Mouse (Mus musculus): ENCODE data around the gene 9030025P20Rik. TPM values are rescaled to one million over a fixed set of nuclear protein-coding genes. Genes with fewer than 3 reads are reported as not detected.
"Not testable (repeated sequence)": the region's sequence is repeated elsewhere in the genome, so short reads cannot be mapped to it uniquely, and the experiment has no call there.

Gene 9030025P20Rik
- polyA plus RNA-seq, 1 experiment from 2014 or later = 13.1 TPM

GRCm38 (mm10) chr17:14943729-14944059, 34.6 kb upstream of the 9030025P20Rik start:
- WGBS = 24% methylated on average over 16 of the region's 16 CpGs
- peak; percentile 57 for DNase-seq (ENCODE audit: low spot score)
- H3K4me3 ChIP-seq (ENCODE audit: low read depth, low read length) = peak overlapping the region; percentile 66
- peak overlapping the region; percentile 96 for H3K4me2 ChIP-seq (ENCODE audit: low read depth, low read length, severe bottlenecking)
- H3K27me3 ChIP-seq (ENCODE audit: control insufficient read depth, insufficient read depth, low read length) = no peaks in the 10 kb centered on the region
- peaks cover 7% of the 10 kb centered on the region; the same call in 1 of the 2 replicates for H3K4me1 ChIP-seq (replicated peaks; ENCODE audit: control insufficient read depth, insufficient read depth, low read length)
- H3K36me3 ChIP-seq (ENCODE audit: control insufficient read depth, insufficient read depth, low read length) = peaks cover 2% of the 10 kb centered on the region; the same call in 1 of the 2 replicates
- H3K27ac ChIP-seq (ENCODE audit: low read depth, low read length) = no peak overlapping the region
- H3K9me3 ChIP-seq (ENCODE audit: control insufficient read depth, low read length) = no peaks in the 10 kb centered on the region
- ATAC-seq (replicated peaks; ENCODE audit: low FRiP score) = no peak
- peak overlapping the region; percentile 70 for H3K9ac ChIP-seq (ENCODE audit: low read length)

DNA sequence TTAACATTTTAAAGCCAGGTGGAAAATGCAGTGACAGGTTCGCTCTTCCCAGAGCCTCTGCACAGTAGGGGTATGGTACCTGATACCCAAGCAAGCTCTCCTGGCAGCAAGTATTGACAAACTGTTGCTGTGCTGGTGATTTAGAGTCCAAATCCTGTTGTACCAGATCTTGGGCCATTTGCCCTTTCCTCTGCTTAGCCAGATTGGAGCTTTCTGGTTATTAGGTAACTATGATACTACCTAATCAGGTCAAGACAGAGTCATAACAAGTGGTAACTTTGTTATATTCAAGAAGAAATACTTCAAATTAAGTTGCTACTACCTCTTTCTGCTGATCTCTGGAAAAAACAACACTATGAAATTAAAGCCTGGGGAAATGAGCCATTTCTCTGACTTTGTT, 33.7 kb upstream of the 9030025P20Rik start:
- Histone ChIP-seq H3K4me1 (replicated peaks; ENCODE audit: control insufficient read depth, insufficient read depth, low read length) (peaks cover 7% of the 10 kb centered on the region; the same call in 1 of the 2 replicates), H3K4me3 (ENCODE audit: low read depth, low read length) (no peak overlapping the region), H3K27ac (ENCODE audit: low read depth, low read length) (no peak overlapping the region), H3K4me2 (ENCODE audit: low read depth, low read length, severe bottlenecking) (no peak overlapping the region), H3K36me3 (ENCODE audit: control insufficient read depth, insufficient read depth, low read length) (peaks cover 2% of the 10 kb centered on the region; the same call in 1 of the 2 replicates), H3K9ac (ENCODE audit: low read length) (no peak overlapping the region), H3K9me3 (ENCODE audit: control insufficient read depth, low read length) (no peaks in the 10 kb centered on the region), H3K27me3 (ENCODE audit: control insufficient read depth, insufficient read depth, low read length) (no peaks in the 10 kb centered on the region)
- ATAC-seq (replicated peaks; ENCODE audit: low FRiP score) (no peak), DNase-seq (ENCODE audit: low spot score) (no peak)
- WGBS = 92% methylated on average over 1 of the region's 1 CpGs

DNA sequence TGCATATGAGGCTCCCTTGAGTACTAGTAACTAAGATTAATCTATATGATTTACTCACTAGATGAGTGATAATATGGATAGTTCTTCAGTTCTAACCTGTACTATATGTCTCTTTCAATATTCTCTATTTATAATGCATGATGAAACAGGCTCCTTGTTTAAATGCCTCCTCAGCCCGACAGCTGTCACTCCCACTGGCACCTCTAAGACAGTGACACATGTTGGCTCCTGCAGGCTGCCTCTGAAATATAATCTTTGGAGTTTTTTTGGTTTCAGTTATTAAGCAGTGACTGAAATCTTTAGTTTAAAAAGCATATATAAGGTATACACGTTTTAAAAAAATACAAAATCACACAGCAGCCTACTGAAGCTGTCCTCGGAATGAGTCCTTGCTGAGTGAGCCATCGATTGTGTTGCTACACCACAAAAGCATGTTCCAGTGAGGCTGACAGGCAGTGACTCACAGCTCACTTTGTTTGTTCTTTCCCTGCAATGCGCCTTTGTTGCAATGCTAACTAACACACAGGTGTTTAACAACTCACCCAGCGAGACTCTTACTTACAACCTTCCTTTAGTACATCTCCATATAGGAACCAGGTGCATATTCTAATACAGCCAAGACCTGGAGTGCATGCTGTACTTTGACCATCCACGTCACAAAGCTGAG, 29.0 kb upstream of the 9030025P20Rik start:
- H3K4me2 ChIP-seq (ENCODE audit: low read depth, low read length, severe bottlenecking) = no peak overlapping the region
- H3K9me3 ChIP-seq (ENCODE audit: control insufficient read depth, low read length) = no peaks in the 10 kb centered on the region
- H3K27ac ChIP-seq (ENCODE audit: low read depth, low read length) = no peak overlapping the region
- ATAC-seq (replicated peaks; ENCODE audit: low FRiP score) (no peak), DNase-seq (ENCODE audit: low spot score) (no peak)
- peaks cover 5% of the 10 kb centered on the region; the same call in 1 of the 2 replicates for H3K36me3 ChIP-seq (ENCODE audit: control insufficient read depth, insufficient read depth, low read length)
- WGBS = 88% methylated on average over 7 of the region's 7 CpGs
- H3K27me3 ChIP-seq (ENCODE audit: control insufficient read depth, insufficient read depth, low read length) = no peaks in the 10 kb centered on the region
- H3K4me3 ChIP-seq (ENCODE audit: low read depth, low read length) = no peak overlapping the region
- no peaks in the 10 kb centered on the region for H3K4me1 ChIP-seq (replicated peaks; ENCODE audit: control insufficient read depth, insufficient read depth, low read length)
- H3K9ac ChIP-seq (ENCODE audit: low read length) = no peak overlapping the region

GRCm38 (mm10) chr17:14953452-14953851, 24.8 kb upstream of the 9030025P20Rik start:
- Histone ChIP-seq H3K9ac (ENCODE audit: low read length) (no peak overlapping the region), H3K4me1 (replicated peaks; ENCODE audit: control insufficient read depth, insufficient read depth, low read length) (no peaks in the 10 kb centered on the region), H3K9me3 (ENCODE audit: control insufficient read depth, low read length) (no peaks in the 10 kb centered on the region), H3K4me3 (ENCODE audit: low read depth, low read length) (no peak overlapping the region), H3K27me3 (ENCODE audit: control insufficient read depth, insufficient read depth, low read length) (no peaks in the 10 kb centered on the region), H3K27ac (ENCODE audit: low read depth, low read length) (no peak overlapping the region), H3K36me3 (ENCODE audit: control insufficient read depth, insufficient read depth, low read length) (peaks cover 3% of the 10 kb centered on the region; the same call in 1 of the 2 replicates), H3K4me2 (ENCODE audit: low read depth, low read length, severe bottlenecking) (no peak overlapping the region)
- ATAC-seq (replicated peaks; ENCODE audit: low FRiP score) = no peak
- no peak for DNase-seq (ENCODE audit: low spot score)
- 90% methylated on average over 8 of the region's 8 CpGs for WGBS

GRCm38 (mm10) chr17:14958686-14959327, 19.5 kb upstream of the 9030025P20Rik start:
- ATAC-seq (replicated peaks; ENCODE audit: low FRiP score) (no peak), DNase-seq (ENCODE audit: low spot score) (no peak)
- Histone ChIP-seq H3K9ac (ENCODE audit: low read length) (no peak overlapping the region), H3K4me1 (replicated peaks; ENCODE audit: control insufficient read depth, insufficient read depth, low read length) (peaks cover 2% of the 10 kb centered on the region; the same call in 1 of the 2 replicates), H3K4me2 (ENCODE audit: low read depth, low read length, severe bottlenecking) (no peak overlapping the region), H3K27me3 (ENCODE audit: control insufficient read depth, insufficient read depth, low read length) (no peaks in the 10 kb centered on the region), H3K27ac (ENCODE audit: low read depth, low read length) (no peak overlapping the region), H3K36me3 (ENCODE audit: control insufficient read depth, insufficient read depth, low read length) (peaks cover 3% of the 10 kb centered on the region; the same call in 1 of the 2 replicates), H3K9me3 (ENCODE audit: control insufficient read depth, low read length) (no peaks in the 10 kb centered on the region), H3K4me3 (ENCODE audit: low read depth, low read length) (no peak overlapping the region)
- WGBS = 91% methylated on average over 5 of the region's 5 CpGs

GRCm38 (mm10) chr17:14959979-14960378, 18.3 kb upstream of the 9030025P20Rik start:
- 32% methylated on average over 3 of the region's 3 CpGs for WGBS
- no peak overlapping the region for H3K27ac ChIP-seq (ENCODE audit: low read depth, low read length)
- H3K4me3 ChIP-seq (ENCODE audit: low read depth, low read length) = peak overlapping the region; percentile 14; the same call in 1 of the 2 replicates
- ATAC-seq (replicated peaks; ENCODE audit: low FRiP score) (no peak), DNase-seq (ENCODE audit: low spot score) (no peak)
- H3K9ac ChIP-seq (ENCODE audit: low read length) = no peak overlapping the region
- H3K4me1 ChIP-seq (replicated peaks; ENCODE audit: control insufficient read depth, insufficient read depth, low read length) = peaks cover 2% of the 10 kb centered on the region; the same call in 1 of the 2 replicates
- no peaks in the 10 kb centered on the region for H3K9me3 ChIP-seq (ENCODE audit: control insufficient read depth, low read length)
- H3K36me3 ChIP-seq (ENCODE audit: control insufficient read depth, insufficient read depth, low read length) = no peaks in the 10 kb centered on the region
- peak overlapping the region; percentile 41; the same call in 1 of the 2 replicates for H3K4me2 ChIP-seq (ENCODE audit: low read depth, low read length, severe bottlenecking)
- no peaks in the 10 kb centered on the region for H3K27me3 ChIP-seq (ENCODE audit: control insufficient read depth, insufficient read depth, low read length)

DNA sequence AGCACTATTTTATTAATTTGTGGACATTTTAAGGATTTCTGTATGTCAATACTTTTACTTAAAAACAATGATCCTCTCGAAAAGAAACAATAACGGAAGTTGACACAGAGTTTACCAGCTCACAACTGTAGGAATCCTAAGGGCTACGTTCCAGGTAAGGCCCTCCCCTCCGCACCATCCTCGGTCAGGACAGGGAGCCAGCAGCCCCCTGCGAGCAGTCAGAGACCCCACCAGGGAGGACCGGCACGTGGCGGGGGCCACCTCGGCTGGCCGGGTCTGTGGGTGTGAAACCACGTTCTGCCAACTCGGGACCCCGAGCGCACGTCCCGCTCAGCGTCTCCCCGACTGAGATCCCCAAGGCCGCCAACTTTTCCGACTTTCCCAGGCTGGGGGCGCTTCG, 17.7 kb upstream of the 9030025P20Rik start:
- WGBS = under 1% methylated on average over 13 of the region's 23 CpGs
- Histone ChIP-seq H3K4me2 (ENCODE audit: low read depth, low read length, severe bottlenecking) (peak overlapping the region; percentile 95), H3K4me1 (replicated peaks; ENCODE audit: control insufficient read depth, insufficient read depth, low read length) (peaks cover 2% of the 10 kb centered on the region; the same call in 1 of the 2 replicates), H3K4me3 (ENCODE audit: low read depth, low read length) (peak overlapping the region; percentile 64), H3K9me3 (ENCODE audit: control insufficient read depth, low read length) (no peaks in the 10 kb centered on the region), H3K36me3 (ENCODE audit: control insufficient read depth, insufficient read depth, low read length) (no peaks in the 10 kb centered on the region), H3K27ac (ENCODE audit: low read depth, low read length) (no peak overlapping the region), H3K27me3 (ENCODE audit: control insufficient read depth, insufficient read depth, low read length) (no peaks in the 10 kb centered on the region), H3K9ac (ENCODE audit: low read length) (peak overlapping the region; percentile 65)
- ATAC-seq (replicated peaks; ENCODE audit: low FRiP score) (peak; percentile 19), DNase-seq (ENCODE audit: low spot score) (peak; percentile 71)

DNA sequence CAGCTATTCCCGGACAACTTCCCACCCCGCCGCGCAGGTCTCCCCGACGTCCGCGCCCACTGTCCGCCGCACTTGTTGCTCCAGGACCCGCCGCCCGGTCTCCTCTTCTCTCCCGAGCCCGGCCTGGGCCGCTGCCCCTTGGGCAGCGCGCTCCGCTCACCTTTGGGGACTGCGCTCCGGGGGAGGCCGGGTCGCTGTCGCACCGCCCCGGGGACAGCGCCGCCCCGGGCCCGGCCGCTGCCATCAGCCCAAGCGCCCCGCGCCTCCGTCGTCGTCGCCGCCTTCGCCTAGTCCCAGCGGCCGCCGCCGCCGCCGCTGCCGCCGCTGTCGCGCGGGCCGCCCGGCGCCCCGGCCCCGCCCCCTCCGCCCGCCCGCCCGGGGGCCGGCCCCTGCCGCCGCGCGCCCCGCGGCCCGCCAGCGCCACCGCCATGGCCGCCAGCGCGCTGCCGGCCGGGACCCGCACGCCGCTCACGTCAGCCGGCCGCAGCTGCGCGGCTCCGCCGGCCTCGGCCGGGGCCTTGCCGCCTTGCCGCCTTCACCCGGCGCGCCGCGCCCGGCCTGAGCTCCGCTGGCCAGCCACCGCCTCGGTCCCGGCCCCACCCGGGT, 17.2 kb upstream of the 9030025P20Rik start, which contains the start of gene Phf10:
TSS of gene Phf10 (minus strand) at position 323 of the 606 bp plus-strand sequence.
- peak; percentile 64 for DNase-seq (ENCODE audit: low spot score)
- H3K27me3 ChIP-seq (ENCODE audit: control insufficient read depth, insufficient read depth, low read length); H3K27ac ChIP-seq (ENCODE audit: low read depth, low read length); H3K36me3 ChIP-seq (ENCODE audit: control insufficient read depth, insufficient read depth, low read length); H3K9me3 ChIP-seq (ENCODE audit: control insufficient read depth, low read length); H3K4me1 ChIP-seq (replicated peaks; ENCODE audit: control insufficient read depth, insufficient read depth, low read length): not testable (repeated sequence)
- under 1% methylated on average over 39 of the region's 100 CpGs for WGBS
- Histone ChIP-seq H3K9ac (ENCODE audit: low read length) (peak within 1 kb of the TSS; percentile 65), H3K4me3 (ENCODE audit: low read depth, low read length) (peak within 1 kb of the TSS; percentile 64), H3K4me2 (ENCODE audit: low read depth, low read length, severe bottlenecking) (peak within 1 kb of the TSS; percentile 95)
- peak; percentile 73 for ATAC-seq (replicated peaks; ENCODE audit: low FRiP score)

Data from forebrain, embryonic 11.5 days (tissue).